Mouse (Mus musculus): ENCODE measurements around the gene Plgrkt.

Plgrkt gene

DNA sequence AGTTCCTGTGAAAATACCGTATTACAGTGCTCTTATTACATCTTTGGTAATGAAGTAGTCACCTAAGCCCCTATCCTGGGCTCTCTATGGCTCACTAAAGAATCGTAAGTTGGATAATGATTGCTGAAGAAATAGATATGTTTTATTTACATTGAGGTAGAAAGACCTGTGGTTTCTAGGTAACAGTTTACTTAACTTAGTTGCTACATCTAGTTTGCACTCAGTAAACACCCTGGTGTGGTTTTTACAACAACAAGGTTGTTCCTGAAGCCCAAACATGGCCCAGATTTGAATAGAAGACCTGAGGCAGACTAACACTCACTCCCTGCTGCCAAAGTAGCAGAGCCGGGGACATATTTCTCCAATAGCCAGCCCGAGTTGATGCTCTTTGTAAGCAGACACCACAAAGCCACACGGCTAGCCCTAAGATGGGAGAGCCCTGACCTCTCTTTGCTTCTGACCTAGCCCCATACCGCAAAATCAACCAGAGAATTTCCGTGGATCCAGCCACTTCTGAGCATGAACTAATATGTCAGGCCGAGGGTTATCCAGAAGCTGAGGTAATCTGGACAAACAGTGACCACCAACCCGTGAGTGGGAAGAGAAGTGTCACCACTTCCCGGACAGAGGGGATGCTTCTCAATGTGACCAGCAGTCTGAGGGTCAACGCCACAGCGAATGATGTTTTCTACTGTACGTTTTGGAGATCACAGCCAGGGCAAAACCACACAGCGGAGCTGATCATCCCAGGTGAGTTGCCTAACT lies 12.8 kb upstream of the Plgrkt start:
- DNase-seq = no peak

DNA sequence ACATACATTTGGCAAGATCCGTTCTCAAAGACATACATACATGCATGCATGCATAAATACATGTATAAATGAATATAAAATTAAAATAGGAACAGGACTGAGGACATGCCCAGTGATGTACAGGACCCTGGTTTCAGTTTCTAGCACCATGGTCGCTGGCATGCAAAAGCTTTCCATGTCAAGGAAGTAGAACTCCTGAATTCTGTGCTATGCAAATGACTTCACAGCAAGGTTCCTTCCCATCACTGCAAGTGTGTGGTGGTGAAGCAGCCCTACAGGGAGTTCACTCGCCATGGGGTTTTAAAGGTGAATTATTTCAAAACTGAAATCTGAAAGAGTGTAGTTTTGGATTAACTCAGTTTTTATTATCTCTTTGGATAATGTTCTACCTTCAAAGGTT lies 9.2 kb upstream of the Plgrkt start:
- DNase-seq = no peak

DNA sequence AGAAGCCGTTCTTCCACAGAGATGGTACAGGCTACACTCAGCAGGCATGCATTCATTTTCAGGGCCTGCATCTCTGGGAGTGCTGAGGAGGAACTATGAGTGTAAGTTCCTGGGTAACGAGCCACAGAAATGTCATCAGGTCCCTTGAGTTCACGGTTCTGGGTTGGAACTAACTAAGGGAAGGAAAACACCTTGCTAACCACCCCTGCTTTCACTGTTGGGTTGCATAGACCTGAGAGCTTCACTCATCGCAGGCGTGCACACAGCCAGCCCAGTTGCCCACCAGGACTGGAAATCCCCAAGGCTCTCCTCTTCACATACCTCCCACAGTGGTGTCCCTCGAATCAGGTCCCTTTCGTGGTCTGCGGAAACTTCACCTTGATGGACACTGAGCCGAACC lies 7.8 kb upstream of the Plgrkt start:
- no peak for DNase-seq

DNA sequence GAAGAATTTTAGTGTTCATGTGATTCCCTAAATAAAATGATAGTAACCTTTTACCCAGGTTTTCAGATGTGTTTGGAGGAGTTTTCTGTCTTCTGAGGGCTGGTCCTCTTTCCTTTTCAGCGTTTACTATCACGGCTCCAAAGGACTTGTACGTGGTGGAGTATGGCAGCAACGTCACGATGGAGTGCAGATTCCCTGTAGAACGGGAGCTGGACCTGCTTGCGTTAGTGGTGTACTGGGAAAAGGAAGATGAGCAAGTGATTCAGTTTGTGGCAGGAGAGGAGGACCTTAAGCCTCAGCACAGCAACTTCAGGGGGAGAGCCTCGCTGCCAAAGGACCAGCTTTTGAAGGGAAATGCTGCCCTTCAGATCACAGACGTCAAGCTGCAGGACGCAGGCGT lies 6.2 kb upstream of the Plgrkt start:
- no peak for DNase-seq

DNA sequence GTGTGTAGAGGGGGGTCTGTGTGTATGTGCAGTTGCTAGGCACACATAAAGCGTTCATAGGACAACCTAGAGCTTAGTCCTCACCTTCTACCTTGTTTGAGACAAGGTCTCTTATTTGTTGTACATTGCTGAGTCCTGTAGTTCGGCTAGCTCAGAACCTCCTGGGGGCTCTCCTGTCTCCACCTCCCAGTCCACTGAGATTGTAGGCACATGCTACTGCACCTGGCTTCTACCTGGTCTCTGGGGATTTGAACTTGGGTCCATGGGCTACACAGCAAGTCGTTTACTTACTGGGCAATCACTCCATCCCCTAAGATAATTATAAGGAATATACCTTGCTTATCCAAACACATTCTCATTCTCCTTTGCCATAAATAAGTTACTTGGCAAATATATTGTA lies 5.4 kb upstream of the Plgrkt start:
- no peak for DNase-seq

DNA sequence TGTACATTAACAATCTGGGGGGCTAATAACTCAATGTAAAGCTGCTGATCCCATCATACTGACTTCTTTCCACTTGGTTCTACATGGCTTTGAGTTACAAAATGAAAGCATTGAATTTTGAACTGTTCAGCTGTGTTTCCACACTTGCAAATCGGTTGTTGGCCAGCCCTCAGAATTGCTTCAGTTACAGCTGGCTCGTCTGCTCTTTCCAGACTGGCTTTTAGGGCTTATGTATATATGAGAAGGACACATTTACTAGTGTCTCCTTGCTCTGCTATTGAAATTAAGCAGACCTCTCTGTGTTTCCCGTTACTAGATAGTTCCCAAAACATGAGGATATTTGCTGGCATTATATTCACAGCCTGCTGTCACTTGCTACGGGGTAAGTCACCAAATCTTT lies 4.9 kb upstream of the Plgrkt start:
- no peak for DNase-seq

DNA sequence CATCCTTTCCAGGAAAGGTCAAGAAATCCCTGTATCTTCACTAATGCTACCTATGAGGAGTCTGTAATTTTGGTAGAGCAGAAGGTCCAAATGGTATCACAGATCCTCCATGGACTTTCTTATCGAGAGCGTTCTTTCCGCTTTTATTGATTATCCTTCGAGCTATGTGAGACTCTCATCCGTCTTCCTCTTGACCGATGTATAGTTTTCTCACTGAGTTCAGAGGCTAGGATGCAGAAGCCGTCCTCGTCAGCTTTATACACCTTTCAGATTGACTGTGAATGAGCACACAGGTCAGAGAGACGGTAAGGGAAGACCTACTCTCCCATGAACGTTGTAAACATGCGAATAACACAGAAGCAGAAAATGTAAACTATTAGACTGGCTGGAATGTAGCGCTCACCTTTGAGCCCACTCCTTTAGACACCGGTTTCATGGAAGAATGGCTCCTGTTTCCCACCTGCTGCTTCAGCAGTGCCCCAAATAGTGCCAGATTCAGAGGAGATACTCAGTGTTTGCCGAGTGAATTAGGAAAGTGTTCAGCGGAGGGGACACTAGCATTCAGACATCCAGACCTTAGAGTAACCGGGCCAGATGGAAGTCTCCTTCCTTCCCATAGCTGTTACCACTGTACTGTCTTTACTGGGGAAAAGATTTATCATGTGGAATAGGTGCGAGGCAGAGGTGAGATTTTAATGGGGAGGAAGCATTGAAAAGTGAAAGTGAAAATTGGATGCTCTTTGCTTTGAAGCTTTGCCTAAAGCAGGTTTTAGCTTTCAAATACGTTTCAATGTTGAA lies 4.3 kb upstream of the Plgrkt start:
- no peak for DNase-seq

DNA sequence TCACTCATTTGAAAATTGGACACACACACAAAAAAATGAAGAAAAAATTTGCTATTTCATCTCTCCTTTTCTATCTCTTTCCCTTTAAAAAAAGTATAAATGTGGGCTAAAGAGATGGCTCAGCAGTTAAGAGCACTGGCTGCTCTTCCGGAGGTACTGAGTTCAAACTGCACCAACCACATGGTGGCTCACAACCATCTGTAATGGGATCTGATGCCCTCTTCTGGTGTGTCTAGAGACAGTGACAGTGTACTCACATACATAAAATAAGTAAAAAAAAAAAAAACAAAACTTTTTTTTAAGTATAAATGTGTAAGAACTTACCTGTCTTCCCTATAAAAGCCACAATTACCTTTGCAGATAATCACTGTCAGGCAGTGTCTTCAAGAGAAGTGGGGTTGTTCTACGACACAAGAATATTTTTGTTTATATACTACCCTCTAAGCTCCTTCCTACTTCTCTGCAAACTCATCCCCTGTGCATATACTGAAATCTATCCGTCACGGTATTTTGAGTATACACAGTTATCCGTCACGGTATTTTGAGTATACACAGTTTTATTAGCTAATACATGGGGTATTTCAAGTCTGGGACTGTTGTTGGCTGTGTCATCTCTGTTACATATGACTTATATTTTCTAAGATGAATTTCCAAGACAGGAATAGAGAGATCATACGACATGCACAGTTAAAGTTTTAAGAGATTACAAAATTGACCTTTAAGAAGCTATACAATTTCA lies 3.5 kb upstream of the Plgrkt start:
- no peak for DNase-seq

DNA sequence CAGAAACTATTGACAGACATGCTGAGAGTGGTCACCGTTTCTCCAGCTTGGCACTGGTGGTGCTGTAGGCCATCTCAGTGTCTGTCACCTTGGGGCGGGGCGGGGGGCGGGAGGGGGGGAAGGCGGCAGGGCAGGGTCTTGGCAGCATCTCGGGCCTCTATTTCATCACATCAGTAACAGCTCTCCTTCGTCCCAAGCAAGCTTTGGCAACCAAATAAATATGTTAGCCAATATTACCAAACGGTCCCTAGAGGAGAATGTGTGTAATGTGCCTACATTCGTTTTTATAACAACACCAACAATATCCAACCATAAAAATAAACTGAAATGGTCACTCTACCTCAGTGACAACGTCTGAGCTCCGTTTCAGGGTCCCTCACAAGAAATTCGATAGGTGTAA lies 2.9 kb upstream of the Plgrkt start:
- DNase-seq = no peak

DNA sequence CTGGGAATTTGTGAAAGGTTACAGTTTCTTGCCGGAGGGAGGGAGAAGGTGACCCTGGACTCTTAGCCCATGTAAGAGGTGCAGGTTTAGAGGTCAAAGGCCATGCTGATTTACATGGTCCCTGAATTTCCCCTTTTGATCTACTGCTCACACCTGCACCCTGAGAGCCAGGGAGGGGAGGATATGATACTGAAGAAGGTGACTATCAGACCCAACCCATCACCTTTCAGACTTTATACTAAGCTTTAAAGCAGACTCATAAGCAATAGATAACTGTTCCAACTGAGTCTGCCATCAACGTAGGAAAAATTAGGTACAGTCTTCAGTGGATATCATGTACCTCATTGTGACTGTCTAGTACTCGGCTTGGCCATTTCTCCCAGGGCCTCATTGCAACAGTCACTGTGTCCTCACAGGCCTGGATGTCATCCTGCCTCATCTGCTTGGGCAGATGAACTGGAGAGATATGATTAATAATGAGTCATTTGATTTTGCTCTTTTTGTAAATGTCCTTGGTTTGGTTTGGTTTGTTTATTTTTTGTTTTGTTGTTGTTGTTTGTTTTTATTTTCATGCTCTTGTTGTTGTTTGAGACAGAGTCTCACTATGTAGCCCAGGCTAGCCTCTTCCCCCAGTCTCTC lies 1.6 kb upstream of the Plgrkt start:
- DNase-seq = no peak

DNA sequence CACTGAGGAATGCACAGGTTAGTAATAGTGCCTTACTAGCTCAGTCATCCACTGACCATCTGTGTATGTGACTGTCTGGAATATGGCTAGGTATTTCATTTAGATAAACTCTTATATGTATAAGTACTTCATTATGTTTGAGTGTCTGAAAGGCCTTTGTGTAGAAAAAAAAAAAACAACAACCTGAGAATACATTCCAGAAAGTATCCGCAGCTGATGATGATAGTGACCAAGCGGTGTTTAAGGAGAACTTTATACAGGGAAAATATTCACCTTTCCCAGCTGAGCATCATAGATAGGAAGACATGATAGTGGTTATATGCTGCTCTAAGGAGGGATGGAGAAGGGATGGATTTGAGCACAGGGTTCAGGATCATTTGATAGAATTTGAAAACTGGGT lies 851 bp upstream of the Plgrkt start:
- no peak for DNase-seq

DNA sequence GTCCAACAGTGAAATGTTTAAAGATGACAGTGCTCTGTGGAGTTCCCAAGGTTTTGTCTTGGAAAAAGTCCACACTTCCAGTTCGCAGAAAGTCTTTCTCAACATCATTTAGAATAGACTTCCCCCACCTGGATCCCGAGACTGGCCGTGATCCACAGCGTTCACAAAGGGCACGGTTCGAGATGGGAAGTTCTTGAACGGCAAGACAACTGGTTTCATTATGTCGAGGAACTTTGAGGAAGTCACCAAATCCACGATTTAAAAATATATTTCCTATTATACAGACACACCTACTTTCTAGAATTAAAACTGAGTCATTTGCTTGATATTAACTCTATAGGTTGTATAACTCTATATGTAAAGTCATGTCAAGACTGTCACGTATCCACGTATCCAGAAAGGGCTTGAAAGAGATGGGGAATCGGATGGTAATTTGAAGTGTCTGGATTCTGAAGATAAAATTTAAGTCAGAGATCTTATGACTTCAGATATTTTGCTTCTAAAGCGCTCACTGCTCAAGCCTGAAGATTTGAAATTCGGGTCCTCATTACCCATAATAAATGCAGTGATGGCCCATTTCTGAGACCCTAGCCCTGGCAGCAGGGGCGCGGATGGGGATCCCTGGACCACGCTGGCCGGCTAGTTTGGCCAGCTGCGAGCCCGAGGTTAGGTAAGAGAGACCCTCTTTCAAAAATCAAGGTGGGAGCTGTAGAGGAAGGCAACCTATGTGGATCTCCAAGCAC lies 793 bp downstream of the Plgrkt start:
- DNase-seq = no peak

DNA sequence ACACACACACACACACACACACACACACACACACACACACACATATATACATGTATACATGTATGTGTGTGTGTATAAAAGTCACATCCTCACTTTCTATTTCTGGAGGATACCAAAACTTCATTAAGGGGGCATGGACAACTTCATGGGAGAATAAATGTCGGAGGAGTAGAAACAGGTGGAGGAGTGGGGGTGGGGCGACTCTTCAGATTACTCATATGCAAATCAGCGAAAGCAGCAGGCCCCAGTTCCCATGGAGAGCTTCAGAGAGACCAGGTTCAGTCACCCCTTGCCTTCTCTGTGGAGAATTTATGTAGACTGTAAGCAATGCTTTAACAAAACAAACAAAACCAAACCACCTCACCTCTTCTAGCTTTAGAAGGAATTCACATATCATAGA lies 2.1 kb downstream of the Plgrkt start:
- no peak for DNase-seq

DNA sequence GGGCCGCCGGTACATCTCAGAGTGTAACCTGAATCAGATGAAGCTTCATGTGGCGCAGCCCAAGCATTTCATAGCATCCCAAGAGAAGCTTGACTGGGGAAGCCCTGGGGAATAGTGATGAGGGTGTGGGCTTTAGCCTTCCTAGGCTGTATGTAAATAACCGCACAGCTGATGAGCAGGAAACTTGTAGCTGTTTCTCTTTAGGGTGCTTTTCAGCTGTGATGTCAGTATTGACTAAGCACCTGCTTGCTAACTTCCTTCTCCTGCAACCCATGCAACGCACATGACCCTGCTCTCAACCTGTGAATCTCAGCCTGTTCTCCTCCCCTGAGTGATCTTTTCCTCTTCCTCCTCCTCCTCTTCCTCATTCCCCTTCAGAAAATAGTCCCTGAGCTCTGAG lies 3.1 kb downstream of the Plgrkt start:
- no peak for DNase-seq

DNA sequence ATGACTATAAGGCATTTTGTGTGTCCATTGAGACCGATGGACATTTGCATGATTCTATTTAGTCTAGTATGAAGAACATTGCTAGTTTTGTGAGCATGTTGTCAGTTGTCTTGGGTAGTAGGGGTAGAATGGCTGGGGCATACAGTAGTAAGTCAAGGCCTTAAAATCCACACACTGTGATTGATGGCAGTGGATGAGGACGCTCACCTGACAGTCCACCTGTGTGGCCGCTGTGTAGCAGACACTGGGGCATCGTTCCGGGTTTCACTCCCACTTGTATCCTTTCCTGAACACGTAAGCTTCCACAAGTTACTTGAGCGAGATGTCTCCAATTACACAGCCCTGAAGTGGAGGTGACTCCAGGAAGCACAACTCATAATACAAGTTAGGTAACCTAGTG lies 3.6 kb downstream of the Plgrkt start:
- DNase-seq = no peak

DNA sequence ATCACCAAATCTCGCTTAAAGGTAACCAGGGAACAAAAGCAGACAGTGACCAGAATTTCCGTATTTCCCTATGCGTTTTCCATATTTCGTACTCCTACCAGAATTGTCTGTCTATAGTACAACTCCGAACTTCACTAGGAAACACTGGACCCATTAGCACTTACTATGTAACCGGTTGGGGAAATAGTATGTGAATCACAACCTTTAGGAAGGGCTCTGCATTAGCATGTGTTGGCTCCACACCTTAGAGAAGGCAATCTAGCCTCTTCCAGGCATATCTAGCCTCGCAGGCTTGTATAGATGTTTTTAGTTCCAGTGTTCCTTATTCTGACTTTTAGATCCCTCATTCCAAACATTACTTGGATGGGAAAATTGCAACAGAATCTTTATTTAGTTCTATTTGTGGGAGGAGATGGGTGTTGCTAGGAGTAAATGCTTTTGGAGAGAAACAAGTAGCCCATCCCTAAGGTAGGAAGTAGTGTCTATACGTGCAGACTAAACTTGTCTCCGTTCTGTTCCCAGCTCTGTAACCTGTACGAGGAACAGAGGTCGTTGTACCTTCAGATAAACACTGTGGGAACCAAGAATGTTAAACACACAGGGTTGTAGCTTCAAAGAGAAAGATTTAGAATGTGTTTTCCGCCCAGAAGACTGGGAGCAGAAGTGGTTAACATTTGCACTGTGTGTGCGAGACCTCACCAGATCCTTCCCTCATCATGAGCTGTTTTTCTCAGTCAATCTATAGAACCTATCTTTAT lies 4.8 kb downstream of the Plgrkt start:
- no peak for DNase-seq

DNA sequence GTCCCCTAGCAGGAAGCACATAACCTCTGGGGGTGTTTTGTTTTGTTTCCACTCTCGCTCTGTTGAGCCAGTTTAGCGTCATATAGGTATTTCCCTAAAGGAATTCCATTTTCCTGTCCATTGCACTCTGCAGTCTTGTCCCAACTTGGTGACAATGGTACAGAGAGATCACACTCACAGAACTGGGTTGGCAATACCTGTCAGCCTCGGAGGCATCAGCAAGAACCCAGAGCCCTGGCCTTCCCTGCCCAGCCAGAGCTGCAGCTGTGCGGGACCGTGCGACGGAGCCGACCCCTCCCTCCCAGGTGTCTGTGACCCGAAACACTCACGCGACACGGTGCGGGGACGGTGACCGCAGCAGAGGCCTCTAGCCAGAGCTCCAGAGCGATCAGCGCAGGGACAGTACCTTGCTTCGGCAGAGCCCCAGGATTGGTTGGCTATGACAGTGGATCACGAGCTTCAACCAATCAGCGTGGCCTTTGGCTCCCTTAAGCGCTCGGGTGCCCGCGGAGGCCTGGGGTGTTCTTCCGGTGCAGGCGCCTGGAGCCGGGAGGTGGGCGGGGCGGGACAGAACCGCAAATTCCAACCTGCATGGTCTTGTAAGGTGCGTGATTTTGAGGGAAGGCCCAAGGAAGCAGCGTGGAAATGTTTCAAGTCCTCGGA lies 5.6 kb downstream of the Plgrkt start:
- DNase-seq = peak; percentile 92

DNA sequence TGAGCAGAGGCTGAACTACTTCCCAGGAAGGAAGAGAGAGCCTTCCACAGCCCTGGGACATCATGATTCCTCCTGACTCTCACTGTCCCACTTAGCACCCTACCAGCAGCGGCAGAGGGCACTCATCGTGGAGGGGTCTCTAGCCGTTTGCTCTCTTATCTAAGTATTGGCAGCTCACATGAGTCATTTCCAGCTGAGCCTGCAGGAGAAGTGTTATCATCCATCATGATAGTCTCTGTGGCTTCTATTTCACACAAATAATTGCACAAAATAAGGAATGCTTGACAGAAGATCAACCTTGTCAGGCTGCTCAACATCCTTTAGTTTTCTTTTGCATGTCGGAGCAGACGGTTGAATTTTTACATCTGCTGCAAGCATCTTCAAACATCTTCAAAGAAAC lies 6.9 kb downstream of the Plgrkt start:
- DNase-seq = no peak

DNA sequence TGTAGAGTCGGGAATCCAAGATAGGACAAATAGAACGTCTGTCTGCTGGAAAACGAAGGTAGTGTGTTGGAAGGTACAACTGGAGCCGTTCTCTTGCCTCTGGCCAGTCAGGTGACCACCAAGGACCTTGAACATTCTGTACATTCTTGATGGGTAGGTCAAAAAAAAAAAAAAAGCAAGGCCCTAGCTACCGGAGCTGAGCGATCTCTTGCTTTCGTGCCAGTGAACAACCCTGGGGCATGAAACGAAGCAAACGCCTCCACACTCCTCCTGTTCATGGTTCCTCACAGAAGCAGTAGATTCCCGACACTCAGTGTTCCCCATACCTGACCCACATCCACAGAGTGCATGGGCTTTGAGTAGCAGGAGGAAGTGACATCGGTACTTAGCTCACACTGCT lies 10.9 kb downstream of the Plgrkt start:
- no peak for DNase-seq

DNA sequence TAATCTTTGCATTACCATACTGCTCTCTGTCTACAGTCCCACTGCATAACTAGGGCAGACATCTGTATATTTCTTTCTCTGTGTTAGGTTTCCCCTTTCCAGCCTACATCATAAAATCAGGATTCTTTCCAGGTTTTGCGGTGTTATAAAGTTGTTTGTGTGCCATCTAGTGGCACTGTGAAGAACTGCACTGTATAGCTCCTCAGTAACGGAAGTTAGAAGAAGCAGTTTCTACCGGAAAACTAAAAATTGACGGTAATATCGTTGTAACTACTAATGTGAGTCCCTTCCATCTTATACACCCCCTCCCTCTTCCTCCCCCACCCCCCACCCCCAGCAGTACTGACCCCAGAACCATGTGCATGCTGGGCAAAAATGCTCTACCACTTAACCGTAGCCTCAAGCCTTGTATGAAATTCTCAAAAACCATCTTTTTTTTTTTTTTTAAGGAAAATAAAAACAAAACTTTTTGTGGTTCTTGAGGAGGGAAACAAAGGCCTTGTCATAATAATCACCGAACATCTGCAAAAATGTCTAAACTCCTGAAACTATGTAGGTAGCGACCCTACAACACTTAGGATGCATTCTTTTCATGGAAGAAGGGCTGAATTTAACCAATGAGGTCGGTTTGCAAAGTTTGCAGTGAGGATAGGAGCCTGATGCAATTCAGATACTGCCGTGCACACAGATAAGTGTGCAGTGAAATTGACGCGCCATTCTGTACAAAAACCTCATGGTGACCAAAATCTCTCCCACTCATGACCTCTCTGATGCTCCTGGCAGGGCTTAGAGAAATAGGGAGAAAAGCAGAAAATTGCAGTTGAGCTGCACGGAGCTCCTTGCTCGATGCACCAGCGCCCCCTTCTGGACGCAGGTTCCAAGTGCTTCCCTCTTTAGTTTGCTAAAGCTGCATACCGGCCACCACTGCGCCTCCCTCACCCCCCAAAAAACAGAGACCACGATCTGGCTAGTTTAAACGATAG lies 12.0 kb downstream of the Plgrkt start:
- DNase-seq = peak; percentile 88 to 89
